Mouse (Mus musculus) right cerebral cortex, postnatal 36 days (tissue): ENCODE measurements around the gene St6galnac5.

ENCODE experiments used
- DNase-seq, 2 experiments: peaks; one replicate each; pipeline ENCODE4 v3.0.0; 2022; ENCODE audit warnings: low spot score in 2 of 2, mixed read lengths in 1 of 2

Gene St6galnac5

GRCm38 (mm10) chr3:152981988-152982387 is at the start of gene St6galnac5:
TSS of gene St6galnac5 (minus strand) at chr3:152982246.
- DNase-seq, result peak in 1 of 2 experiments; percentile 36

GRCm38 (mm10) chr3:153030756-153031155 is 48.7 kb upstream of the St6galnac5 start:
- DNase-seq, result no peak

GRCm38 (mm10) chr3:153024016-153024415 is 42.0 kb upstream of the St6galnac5 start:
- no peak for DNase-seq

- no peak for DNase-seq
These were observed 36.0 kb upstream of the St6galnac5 start for GRCm38 (mm10) chr3:153018051-153018450.

- DNase-seq, result no peak
These were observed 34.3 kb upstream of the St6galnac5 start for GRCm38 (mm10) chr3:153016355-153016754.

- DNase-seq, result no peak
These were observed 24.8 kb upstream of the St6galnac5 start for GRCm38 (mm10) chr3:153006893-153007292.

GRCm38 (mm10) chr3:152998901-152999300 is 16.9 kb upstream of the St6galnac5 start:
- DNase-seq, result no peak

- DNase-seq, result no peak
These were observed 16.1 kb upstream of the St6galnac5 start for GRCm38 (mm10) chr3:152998106-152998505.

GRCm38 (mm10) chr3:152993608-152994007 is 11.6 kb upstream of the St6galnac5 start:
- no peak for DNase-seq

- no peak for DNase-seq
These were observed 8.7 kb upstream of the St6galnac5 start for GRCm38 (mm10) chr3:152990787-152991186.

GRCm38 (mm10) chr3:152980978-152981974 is 770 bp downstream of the St6galnac5 start:
- DNase-seq, result peak; percentile 61 to 65

GRCm38 (mm10) chr3:152980431-152980830 is 1.6 kb downstream of the St6galnac5 start:
- no peak for DNase-seq

GRCm38 (mm10) chr3:152979481-152980092 is 2.5 kb downstream of the St6galnac5 start:
- no peak for DNase-seq

GRCm38 (mm10) chr3:152971373-152971772 is 10.7 kb downstream of the St6galnac5 start:
- DNase-seq, result peak; percentile 73 to 84

- DNase-seq, result no peak
These were observed 12.2 kb downstream of the St6galnac5 start for GRCm38 (mm10) chr3:152969774-152970347.

- DNase-seq, result no peak
These were observed 20.1 kb downstream of the St6galnac5 start for GRCm38 (mm10) chr3:152961855-152962376.

- peak; percentile 16 to 24 for DNase-seq
These were observed 23.5 kb downstream of the St6galnac5 start for GRCm38 (mm10) chr3:152958358-152959150.

GRCm38 (mm10) chr3:152956771-152957170 is 25.3 kb downstream of the St6galnac5 start:
- no peak for DNase-seq

- no peak for DNase-seq
These were observed 26.0 kb downstream of the St6galnac5 start for GRCm38 (mm10) chr3:152956038-152956437.

- no peak for DNase-seq
These were observed 30.2 kb downstream of the St6galnac5 start for GRCm38 (mm10) chr3:152951634-152952545.
